Mouse (Mus musculus) ES-Bruce4 (cell line): ENCODE measurements at regions not wholly inside any gene's neighbourhood (a gene's known extent, or its start where the extent isn't known, plus 50 kb on each side); places are given as distances from the start of the nearest gene placed in this dataset.

ENCODE experiments used
- CTCF ChIP-seq: IDR thresholded peaks from one replicate; pipeline ENCODE4 v1.8.1; 2011; ENCODE audit warnings: low read depth, low read length
- EP300 ChIP-seq: IDR thresholded peaks from 2 replicates; pipeline ENCODE4 v1.6.1; 2011; ENCODE audit warnings: low read depth, low read length; ENCODE audit not compliant: insufficient read depth
- POLR2A ChIP-seq: IDR thresholded peaks from one replicate; pipeline ENCODE4 v1.8.1; 2011; ENCODE audit warnings: low read length; ENCODE audit not compliant: insufficient read depth

DNA sequence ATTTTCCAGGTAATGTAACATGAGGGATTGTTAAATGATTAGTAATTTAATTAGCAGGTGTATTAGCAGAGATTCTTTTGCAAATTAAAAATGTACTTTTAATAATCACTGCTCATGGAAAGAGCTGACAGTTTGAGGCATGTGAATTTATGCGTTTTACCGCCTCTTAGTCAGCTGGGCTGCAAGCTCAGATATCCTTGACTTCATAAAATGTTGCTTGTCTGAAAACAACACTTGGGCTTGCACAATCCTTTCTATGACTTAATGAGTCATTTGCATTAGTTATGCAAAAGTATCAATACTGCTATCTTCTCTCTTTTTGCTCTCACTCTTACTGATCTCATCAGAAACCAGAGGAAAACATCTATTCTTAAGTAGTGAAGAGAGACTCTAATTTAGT lies 571.3 kb upstream of the Pdzrn3 start:
- TF ChIP-seq CTCF = no peak
- no peak for TF ChIP-seq POLR2A
- TF ChIP-seq EP300 = no peak
